Mouse (Mus musculus): ENCODE results near the gene Dnajc22.

The Dnajc22 gene

DNA sequence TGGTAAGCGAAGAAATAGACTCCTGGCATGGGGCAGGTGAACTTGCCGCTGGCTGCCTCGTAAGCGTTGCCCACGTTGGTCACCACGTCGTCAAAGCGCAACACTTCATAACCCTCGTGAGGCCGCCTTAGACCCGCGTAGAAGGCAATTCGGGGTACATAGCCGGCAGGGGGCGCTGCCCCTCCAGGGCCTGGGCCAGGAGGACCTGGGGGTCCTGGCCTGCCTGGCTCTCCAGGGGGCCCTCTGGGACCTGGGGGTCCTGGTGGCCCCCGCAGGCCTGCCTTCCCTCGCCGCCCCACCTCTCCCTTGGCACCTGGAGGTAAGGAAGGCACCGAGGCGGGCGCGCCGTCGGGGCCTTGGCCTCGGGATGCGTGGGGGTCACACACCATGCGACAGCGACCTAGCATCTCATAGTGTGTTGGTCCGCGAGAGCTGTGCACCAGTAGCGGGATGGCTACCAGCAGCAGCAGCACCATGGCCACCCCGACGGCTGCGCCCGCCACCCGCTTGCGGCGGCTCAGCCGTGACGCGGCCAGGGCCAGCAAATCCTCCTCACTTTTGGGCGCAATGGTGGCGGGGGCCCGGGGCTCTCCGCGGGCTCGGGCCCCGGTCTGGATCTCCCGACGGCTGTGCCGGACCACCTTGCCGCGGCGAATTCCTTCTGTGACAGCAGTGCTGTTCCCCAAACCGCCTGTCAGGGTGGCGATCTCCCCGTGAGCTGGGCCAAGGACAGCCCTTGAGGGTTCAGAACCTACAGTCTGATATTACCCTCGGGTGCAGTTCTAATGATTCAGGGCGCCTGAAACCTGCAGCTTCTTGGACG lies 5.5 kb upstream of the Dnajc22 start, which contains the start of gene C1ql4:
TSS of gene C1ql4 (minus strand) at position 565 of the 823 bp plus-strand sequence.
- DNase-seq (ENCODE audit: low spot score in 2 of 2): no peak

- no peak for DNase-seq (ENCODE audit: low spot score in 2 of 2)
Observed at GRCm38 (mm10) chr15:99088292-99088691, 4.7 kb upstream of the Dnajc22 start.

DNA sequence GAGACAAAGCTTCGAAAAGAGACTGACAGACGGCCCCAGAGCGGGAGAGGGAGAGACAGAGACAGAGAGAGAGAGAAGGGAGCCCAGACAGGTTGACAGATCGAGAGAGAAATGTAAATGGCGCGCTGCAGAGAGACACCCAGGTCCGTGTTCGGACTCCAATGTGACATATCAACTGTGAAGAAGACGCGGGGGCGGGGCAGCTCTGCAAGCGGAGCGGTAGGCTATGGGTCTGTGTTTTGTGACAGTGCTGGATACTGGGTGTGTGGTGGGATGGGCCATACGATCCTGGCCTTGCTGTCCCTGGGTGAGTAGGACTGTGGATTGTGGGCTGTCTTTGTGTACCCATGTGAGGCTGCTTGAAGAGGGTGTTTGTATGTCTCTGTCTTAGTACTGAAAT lies 3.9 kb upstream of the Dnajc22 start:
- DNase-seq (ENCODE audit: low spot score in 2 of 2): no peak

DNA sequence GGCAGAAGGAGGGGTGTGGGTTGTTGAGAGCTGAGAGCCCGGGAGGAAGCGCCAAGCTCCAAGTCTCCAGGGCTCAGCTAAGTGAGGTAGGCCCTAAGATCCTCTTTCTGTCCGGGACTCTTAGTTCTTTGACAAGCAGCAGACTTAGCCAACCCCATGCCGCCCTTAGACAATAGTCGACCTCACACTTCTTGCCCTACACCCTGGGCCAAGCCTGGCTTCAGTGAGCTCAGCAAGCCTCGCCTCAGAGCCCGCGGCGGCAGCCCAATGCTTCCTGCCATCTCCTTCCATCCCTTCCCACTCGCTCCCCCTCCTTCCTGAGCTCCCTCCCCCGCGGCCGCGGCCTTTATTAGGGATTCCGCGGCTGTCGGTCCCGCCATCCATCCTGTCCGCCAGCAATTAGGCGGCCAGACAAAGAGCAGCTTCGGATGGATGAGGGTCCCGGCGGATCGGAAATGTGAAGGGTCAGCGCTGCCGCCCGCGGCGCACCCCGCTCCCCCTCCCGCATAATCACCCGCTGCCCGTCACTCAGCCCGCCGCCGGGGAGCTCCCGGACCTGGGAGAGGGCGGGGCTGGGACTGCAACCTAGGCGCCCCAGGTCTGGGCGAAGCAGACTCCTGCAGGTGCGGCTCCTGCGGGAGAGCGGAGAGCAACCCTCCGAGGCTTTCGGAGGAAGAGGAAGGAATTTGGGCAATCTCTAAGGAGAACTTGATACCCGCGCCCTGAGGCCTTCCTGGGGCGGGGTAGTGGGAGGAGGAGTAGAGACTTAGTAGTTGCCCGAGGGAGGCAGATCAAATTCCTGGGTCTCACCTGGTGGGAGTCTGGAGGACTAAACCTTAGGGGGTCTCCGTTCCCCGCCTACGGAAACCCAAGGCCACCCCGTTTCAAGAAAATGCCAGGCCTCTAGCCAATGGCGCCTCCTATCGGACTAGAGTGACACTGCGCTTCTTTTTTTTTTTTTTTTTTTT lies 605 bp downstream of the Dnajc22 start:
- DNase-seq (ENCODE audit: low spot score in 2 of 2): no peak

- DNase-seq (ENCODE audit: low spot score in 2 of 2): no peak
Observed at GRCm38 (mm10) chr15:99094631-99095270, 1.8 kb downstream of the Dnajc22 start.

GRCm38 (mm10) chr15:99095356-99095755 lies 2.4 kb downstream of the Dnajc22 start:
- DNase-seq (ENCODE audit: low spot score in 2 of 2): no peak

DNA sequence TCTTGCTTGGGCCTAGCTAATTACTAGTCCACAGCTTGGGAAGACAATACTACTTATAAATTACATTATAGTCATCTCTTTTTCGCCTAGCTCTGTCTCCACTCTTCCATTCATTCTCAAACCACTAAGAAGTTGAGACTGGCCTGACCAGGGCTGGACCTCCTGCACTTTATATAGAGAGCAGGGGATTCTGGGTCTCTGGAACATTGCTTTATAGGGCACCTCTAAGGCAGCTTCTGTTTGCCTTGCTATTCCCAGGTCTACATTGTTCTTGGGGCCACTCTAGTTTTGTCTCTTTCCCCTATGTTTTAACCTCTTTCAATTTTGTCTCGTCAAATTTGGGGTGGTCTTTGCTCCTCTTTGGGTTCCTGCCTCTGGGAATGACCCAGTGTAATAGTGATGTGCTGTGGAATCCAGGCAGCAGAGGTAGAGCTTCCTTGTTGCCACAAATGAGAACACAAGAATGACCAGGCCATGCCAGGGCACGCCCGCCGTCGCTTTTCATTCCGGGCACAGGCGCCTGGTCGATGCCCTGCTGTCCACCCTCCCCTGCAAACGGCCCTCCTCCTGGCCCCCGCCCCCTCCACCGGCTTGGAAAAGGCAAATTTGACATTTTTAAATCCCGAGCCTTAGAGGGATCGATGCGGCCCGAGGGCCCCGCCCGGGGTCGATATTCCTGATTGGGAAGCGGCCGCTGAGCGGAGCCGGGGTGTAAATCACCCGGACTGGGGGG lies 3.3 kb downstream of the Dnajc22 start:
- no peak for DNase-seq (ENCODE audit: low spot score in 2 of 2)

DNA sequence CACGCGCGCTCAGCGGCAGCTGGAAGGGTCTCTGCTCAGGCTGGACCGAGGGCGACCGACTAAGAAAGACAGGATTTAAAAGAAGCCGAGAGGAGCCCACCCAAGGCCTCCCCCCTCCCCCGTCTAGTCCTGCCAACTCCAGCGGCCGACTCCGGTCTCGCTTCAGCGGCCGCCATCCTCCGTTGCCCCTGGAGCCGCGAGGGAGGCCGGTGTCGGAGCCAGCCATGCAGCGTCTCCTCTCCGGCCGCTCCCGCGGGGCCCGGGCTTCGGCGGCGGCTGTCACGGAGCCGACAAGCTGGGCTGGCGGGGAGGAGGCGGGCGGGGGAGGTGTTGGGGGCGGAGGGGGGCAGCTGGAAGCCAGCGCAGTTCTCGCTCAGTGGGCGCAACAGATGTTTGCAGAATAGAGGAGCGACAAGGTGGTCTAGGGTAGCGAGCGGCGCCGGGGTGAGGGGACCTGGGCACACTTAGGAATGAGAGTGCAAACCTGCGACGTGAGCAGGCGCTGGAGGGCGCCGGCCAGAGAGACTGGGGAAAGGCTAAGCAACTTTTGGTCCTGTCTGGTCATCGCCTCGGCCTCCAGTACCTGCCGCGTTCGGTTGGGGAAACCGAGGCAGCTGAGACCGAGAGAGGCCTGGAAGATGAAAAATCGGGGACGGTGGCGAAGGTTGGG lies 4.0 kb downstream of the Dnajc22 start:
- no peak for DNase-seq (ENCODE audit: low spot score in 2 of 2)

DNA sequence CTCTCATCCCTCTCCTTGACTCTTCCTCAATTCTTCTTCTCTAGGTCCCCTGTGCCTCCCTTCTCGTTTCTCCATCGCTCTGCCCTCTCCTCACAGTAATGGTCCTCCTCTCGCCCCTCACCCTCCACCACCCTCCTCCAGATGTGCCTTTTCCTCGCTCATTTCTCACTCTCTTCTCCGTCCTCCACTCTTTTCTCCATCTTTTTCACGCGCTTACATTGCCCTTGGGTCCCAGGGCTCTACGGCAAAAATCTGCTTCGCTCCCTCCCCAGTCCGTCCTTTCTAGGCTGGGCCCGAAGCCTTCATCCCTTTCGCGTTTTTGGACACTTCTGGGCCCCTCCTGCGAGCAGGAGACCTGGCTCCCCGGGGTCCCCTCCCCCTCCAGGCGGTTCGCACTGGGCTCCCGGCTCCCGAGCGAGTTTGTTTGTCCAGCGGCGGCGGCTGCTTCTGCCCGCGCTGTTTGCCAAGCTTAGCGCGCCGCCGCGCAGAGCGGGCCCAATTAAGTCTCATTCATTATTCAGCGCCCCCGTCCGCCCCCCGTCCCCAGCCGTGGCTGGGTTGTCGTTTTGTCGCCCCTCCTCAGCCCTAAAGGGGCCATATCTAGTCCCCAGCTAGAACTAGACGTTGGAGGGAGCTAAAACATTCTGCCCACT lies 5.0 kb downstream of the Dnajc22 start:
- no peak for DNase-seq (ENCODE audit: low spot score in 2 of 2)

DNA sequence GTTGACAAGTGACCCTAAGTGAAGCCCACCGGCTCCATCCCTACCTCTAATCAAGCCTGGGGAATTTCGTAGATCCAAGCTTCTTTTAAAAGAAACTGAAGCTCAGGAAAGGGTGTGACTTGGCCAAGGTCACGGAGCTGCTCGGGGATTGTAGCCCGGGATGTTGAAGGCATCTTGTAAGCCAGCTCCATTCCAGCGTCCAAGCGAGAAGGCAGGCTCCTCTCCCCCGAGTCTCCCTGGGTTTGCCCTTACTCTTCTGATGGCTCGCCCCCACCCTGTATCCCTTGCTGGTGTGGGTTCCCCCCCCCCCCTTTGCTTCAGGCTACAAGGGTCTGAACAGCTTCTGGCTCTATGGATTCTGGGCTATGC lies 5.5 kb downstream of the Dnajc22 start:
- DNase-seq (ENCODE audit: low spot score in 2 of 2): no peak

DNA sequence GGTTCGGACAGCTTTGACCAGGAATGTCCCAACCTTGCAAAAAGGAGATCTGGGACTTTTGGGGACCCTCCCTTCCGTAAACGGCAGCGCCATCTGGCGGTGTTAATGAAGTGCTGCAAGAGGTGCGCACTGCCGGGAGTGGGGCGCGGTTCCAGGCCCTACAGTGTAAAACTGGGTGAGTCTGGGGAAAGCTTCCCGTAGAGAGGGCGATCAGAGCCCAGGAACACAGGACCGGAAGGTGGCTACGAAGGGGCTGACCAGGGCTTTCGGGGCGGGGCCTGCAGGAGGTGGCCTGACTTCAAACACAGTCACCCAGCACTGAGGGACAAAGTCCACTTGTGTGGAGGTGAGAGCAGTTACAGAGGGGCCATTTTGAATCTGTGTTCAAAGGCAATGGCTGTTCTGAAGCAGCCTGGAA lies 6.2 kb downstream of the Dnajc22 start:
- DNase-seq (ENCODE audit: low spot score in 2 of 2): no peak

GRCm38 (mm10) chr15:99099984-99100383 lies 7.0 kb downstream of the Dnajc22 start:
- no peak for DNase-seq (ENCODE audit: low spot score in 2 of 2)

GRCm38 (mm10) chr15:99105238-99105637 lies 12.3 kb downstream of the Dnajc22 start:
- no peak for DNase-seq (ENCODE audit: low spot score in 2 of 2)

- no peak for DNase-seq (ENCODE audit: low spot score in 2 of 2)
Observed at GRCm38 (mm10) chr15:99107866-99108265, 14.9 kb downstream of the Dnajc22 start.

GRCm38 (mm10) chr15:99111139-99111538 lies 18.2 kb downstream of the Dnajc22 start:
- DNase-seq (ENCODE audit: low spot score in 2 of 2): no peak

- DNase-seq (ENCODE audit: low spot score in 2 of 2): no peak
Observed at GRCm38 (mm10) chr15:99111809-99112208, 18.8 kb downstream of the Dnajc22 start.

GRCm38 (mm10) chr15:99112843-99113395 lies 19.9 kb downstream of the Dnajc22 start:
- DNase-seq (ENCODE audit: low spot score in 2 of 2): no peak

GRCm38 (mm10) chr15:99113396-99113975 lies 20.5 kb downstream of the Dnajc22 start:
- DNase-seq (ENCODE audit: low spot score in 2 of 2): no peak

DNA sequence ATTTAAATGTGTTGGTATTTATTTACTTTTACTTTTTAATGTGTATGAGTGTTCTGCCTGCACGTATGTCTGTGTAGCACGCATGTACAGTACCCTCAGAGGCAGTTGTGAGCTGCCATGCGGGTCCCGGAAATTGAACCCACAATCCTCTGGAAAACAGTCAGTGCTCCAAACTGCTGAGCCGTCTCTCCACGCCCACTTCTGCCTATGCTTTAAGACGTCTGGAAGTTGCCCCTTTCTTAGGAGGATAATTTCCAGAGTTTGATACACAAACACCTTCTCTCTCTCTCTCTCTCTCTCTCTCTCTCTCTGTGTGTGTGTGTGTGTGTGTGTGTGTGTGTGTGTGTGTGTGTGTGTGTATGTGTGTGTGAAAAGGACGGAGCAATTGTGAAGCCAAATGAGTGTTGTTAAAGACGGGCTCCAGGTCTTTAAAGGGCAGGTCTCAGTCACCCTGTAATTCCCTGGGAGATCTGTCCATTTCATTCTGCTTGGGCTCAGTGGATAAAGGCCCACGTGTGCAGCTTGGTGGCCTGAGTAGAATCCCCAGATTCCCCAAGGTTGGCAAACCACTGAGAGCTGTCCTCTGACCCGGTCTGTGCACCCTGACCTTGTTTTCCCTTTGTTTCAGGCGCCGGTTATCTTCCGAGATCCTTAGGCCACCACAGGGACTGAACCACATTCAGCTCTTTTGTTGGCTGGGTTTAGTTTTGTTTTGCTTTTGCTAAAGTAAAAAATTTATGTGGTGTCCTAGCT lies 21.5 kb downstream of the Dnajc22 start:
- no peak for DNase-seq (ENCODE audit: low spot score in 2 of 2)

All from frontal cortex, postnatal 25 days (tissue).